Comparison of ENCODE assay signal across 8 mouse cellular contexts in genomic region chr8:10921439-10922191, GRCm38 (mm10).
DNase-seq lines count a peak whose midpoint lies in the region; ATAC-seq and TF ChIP-seq lines count a peak whose summit lies in the region.

No protein-coding gene starts in this region.

- peak; percentile 53; the same call in 1 of the 2 replicates for ATAC-seq in intestine, embryonic 14.5 days (replicated peaks; ENCODE audit: low FRiP score, low TSS enrichment, low read depth)
- ATAC-seq in intestine, postnatal 0 days, result no peak
- peak; percentile 49 for ATAC-seq in midbrain, embryonic 13.5 days

- 37% methylated on average over 11 of the region's 11 CpGs for WGBS in intestine, embryonic 14.5 days
- 58% methylated on average over 11 of the region's 11 CpGs for WGBS in intestine, postnatal 0 days
- WGBS in midbrain, embryonic 13.5 days, result 10% methylated on average over 11 of the region's 11 CpGs

- no peak overlapping the region for H3K4me3 ChIP-seq in intestine, embryonic 14.5 days (ENCODE audit: low read depth, low read length)
- H3K4me3 ChIP-seq in intestine, postnatal 0 days (ENCODE audit: low read depth, low read length), result no peak overlapping the region
- no peak overlapping the region for H3K4me3 ChIP-seq in midbrain, embryonic 13.5 days (replicated peaks)

- TF ChIP-seq CTCF in intestine, postnatal 0 days (IDR thresholded peaks at IDR 0.05; ENCODE audit: low read depth), result no peak

- no peaks in the 10 kb centered on the region for H3K9me3 ChIP-seq in intestine, embryonic 14.5 days (ENCODE audit: control insufficient read depth, low read length)
- no peaks in the 10 kb centered on the region for H3K9me3 ChIP-seq in intestine, postnatal 0 days (ENCODE audit: control insufficient read depth)
- no peaks in the 10 kb centered on the region for H3K9me3 ChIP-seq in midbrain, embryonic 13.5 days

- peak overlapping the region; percentile 80 for H3K27ac ChIP-seq in intestine, embryonic 14.5 days (ENCODE audit: low read depth)
- no peak overlapping the region for H3K27ac ChIP-seq in intestine, postnatal 0 days (ENCODE audit: low read depth, low read length)
- peak overlapping the region; percentile 69 for H3K27ac ChIP-seq in midbrain, embryonic 13.5 days

- no peak overlapping the region for H3K9ac ChIP-seq in intestine, embryonic 14.5 days (ENCODE audit: low read length)
- no peak overlapping the region for H3K9ac ChIP-seq in intestine, postnatal 0 days (ENCODE audit: low read depth, low read length)
- H3K9ac ChIP-seq in midbrain, embryonic 13.5 days (replicated peaks), result no peak overlapping the region

- no peaks in the 10 kb centered on the region for H3K36me3 ChIP-seq in intestine, embryonic 14.5 days (ENCODE audit: control insufficient read depth, insufficient read depth, low read length)
- no peaks in the 10 kb centered on the region for H3K36me3 ChIP-seq in intestine, postnatal 0 days (ENCODE audit: control insufficient read depth, insufficient read depth)
- no peaks in the 10 kb centered on the region for H3K36me3 ChIP-seq in midbrain, embryonic 13.5 days

- DNase-seq in intestine, embryonic 14.5 days (ENCODE audit: low spot score), result no peak
- peak; percentile 94 for DNase-seq in R1 (ENCODE audit: low read depth, low spot score)
- peak; percentile 62 for DNase-seq in forelimb bud, embryonic 11.5 days (ENCODE audit: low read depth, low spot score)
- no peak for DNase-seq in urinary bladder, adult 2 months (ENCODE audit: low spot score)
- no peak for DNase-seq in right cerebral cortex, adult 18-20 months
- DNase-seq in ovary, adult 18-20 months (ENCODE audit: low spot score), result no peak

- no peak overlapping the region for H3K4me2 ChIP-seq in intestine, embryonic 14.5 days (ENCODE audit: low read length)
- no peak overlapping the region for H3K4me2 ChIP-seq in intestine, postnatal 0 days (replicated peaks; ENCODE audit: low read depth)
- no peak overlapping the region for H3K4me2 ChIP-seq in midbrain, embryonic 13.5 days (replicated peaks)

- no peaks in the 10 kb centered on the region for H3K27me3 ChIP-seq in intestine, embryonic 14.5 days (replicated peaks; ENCODE audit: control insufficient read depth, insufficient read depth, low read length)
- no peaks in the 10 kb centered on the region for H3K27me3 ChIP-seq in intestine, postnatal 0 days (replicated peaks; ENCODE audit: control insufficient read depth, insufficient read depth, low read length)
- H3K27me3 ChIP-seq in midbrain, embryonic 13.5 days, result peaks cover 25% of the 10 kb centered on the region

- peaks cover 53% of the 10 kb centered on the region for H3K4me1 ChIP-seq in intestine, embryonic 14.5 days (replicated peaks; ENCODE audit: control insufficient read depth, insufficient read depth, low read length)
- H3K4me1 ChIP-seq in intestine, postnatal 0 days (replicated peaks; ENCODE audit: control insufficient read depth, insufficient read depth, low read length), result peaks cover 3% of the 10 kb centered on the region
- H3K4me1 ChIP-seq in midbrain, embryonic 13.5 days (replicated peaks), result peaks cover 66% of the 10 kb centered on the region

Comparison
In these comparisons a context has a peak if more than half of its experiments do, and no peak if none do; other contexts are left out.
1. DNase-seq: peak in R1 (single experiment) and forelimb bud, embryonic 11.5 days (single experiment); none in intestine, embryonic 14.5 days (single experiment), urinary bladder, adult 2 months (single experiment), right cerebral cortex, adult 18-20 months (single experiment) and ovary, adult 18-20 months (single experiment).